Mouse (Mus musculus): ENCODE measurements around the gene Phtf2.

GRCm38 (mm10) chr5:20918967-20919366 lies 37.0 kb upstream of the Phtf2 start:
- no peak for TF ChIP-seq POLR2A (IDR thresholded peaks at IDR 0.05; ENCODE audit: low read depth, low read length)
- TF ChIP-seq CTCF (IDR thresholded peaks at IDR 0.05; ENCODE audit: borderline replicate concordance, insufficient read depth, low read length), result no peak

Measured in embryonic fibroblast, embryonic 13.5 days (primary cell).